Mouse (Mus musculus) thymus, postnatal 4 days (tissue): ENCODE data around the gene Abcc3.
"Not testable (repeated sequence)": the region's sequence is repeated elsewhere in the genome, so short reads cannot be mapped to it uniquely, and the experiment has no call there.

Experiments used
- DNase-seq: peaks from one replicate; pipeline ENCODE4 v3.0.0; 2021

Gene Abcc3

GRCm38 (mm10) chr11:94402029-94402428, 9.2 kb upstream of the Abcc3 start:
- not testable (repeated sequence) for DNase-seq

GRCm38 (mm10) chr11:94400996-94401395, 8.2 kb upstream of the Abcc3 start:
- no peak for DNase-seq

GRCm38 (mm10) chr11:94394107-94394506, 1.3 kb upstream of the Abcc3 start:
- DNase-seq = no peak

- not testable (repeated sequence) for DNase-seq
These were observed 693 bp upstream of the Abcc3 start for GRCm38 (mm10) chr11:94393490-94393889.

- DNase-seq = no peak
These were observed 1.1 kb downstream of the Abcc3 start for GRCm38 (mm10) chr11:94391661-94392060.

- no peak for DNase-seq
These were observed 2.0 kb downstream of the Abcc3 start for GRCm38 (mm10) chr11:94390825-94391224.

GRCm38 (mm10) chr11:94389724-94390396, 2.9 kb downstream of the Abcc3 start:
- no peak for DNase-seq

- no peak for DNase-seq
These were observed 3.8 kb downstream of the Abcc3 start for GRCm38 (mm10) chr11:94389021-94389420.

- no peak for DNase-seq
These were observed 5.0 kb downstream of the Abcc3 start for GRCm38 (mm10) chr11:94387756-94388155.

- DNase-seq = peak; percentile 67
These were observed 6.6 kb downstream of the Abcc3 start for GRCm38 (mm10) chr11:94385977-94386771.

GRCm38 (mm10) chr11:94379736-94380135, 13.1 kb downstream of the Abcc3 start:
- peak; percentile 43 for DNase-seq

- no peak for DNase-seq
These were observed 13.7 kb downstream of the Abcc3 start for GRCm38 (mm10) chr11:94379061-94379460.

- DNase-seq = peak; percentile 78
These were observed 18.4 kb downstream of the Abcc3 start for GRCm38 (mm10) chr11:94374276-94374948.

GRCm38 (mm10) chr11:94370809-94371208, 22.0 kb downstream of the Abcc3 start:
- DNase-seq = peak; percentile 35

GRCm38 (mm10) chr11:94369981-94370380, 22.8 kb downstream of the Abcc3 start:
- no peak for DNase-seq

- no peak for DNase-seq
These were observed 27.5 kb downstream of the Abcc3 start for GRCm38 (mm10) chr11:94365340-94365739.

GRCm38 (mm10) chr11:94363690-94364089, 29.1 kb downstream of the Abcc3 start:
- no peak for DNase-seq

GRCm38 (mm10) chr11:94362101-94362500, 30.7 kb downstream of the Abcc3 start:
- no peak for DNase-seq

GRCm38 (mm10) chr11:94361166-94361870, 31.5 kb downstream of the Abcc3 start:
- no peak for DNase-seq

- no peak for DNase-seq
These were observed 33.6 kb downstream of the Abcc3 start for GRCm38 (mm10) chr11:94359168-94359567.

GRCm38 (mm10) chr11:94355521-94356217, 37.1 kb downstream of the Abcc3 start:
- no peak for DNase-seq

GRCm38 (mm10) chr11:94351094-94351493, 41.7 kb downstream of the Abcc3 start:
- no peak for DNase-seq
